Mouse (Mus musculus): ENCODE measurements around the gene Ms4a6b.

DNA sequence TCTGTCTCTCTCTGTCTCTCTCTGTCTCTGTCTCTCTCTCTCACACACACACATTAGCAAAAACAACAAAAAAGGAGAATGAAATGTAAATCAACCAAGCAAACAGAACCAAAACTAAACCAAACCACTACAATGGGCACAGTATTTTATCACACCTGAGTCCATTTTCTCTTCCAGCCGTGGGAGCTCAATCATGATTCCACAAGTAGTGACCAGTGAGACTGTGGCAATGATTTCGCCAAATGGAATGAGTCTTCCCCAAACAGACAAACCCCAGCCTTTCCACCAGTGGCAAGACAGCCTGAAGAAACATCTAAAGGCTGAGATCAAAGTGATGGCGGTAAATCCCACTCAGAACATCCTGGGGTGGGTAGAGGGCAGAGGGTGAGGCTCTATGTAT is 3.8 kb downstream of the Ms4a6b start:
- TF ChIP-seq CTCF (IDR thresholded peaks at IDR 0.05; ENCODE audit: insufficient read depth, low read depth, low read length) (no peak), POLR2A (IDR thresholded peaks at IDR 0.05; ENCODE audit: insufficient read depth, low read depth, low read length) (no peak)

Measured in olfactory bulb, adult 2 months (tissue).